Mouse (Mus musculus) ES-Bruce4 (cell line): ENCODE measurements around the gene Oas1f.

Source experiments
- EP300 ChIP-seq: IDR thresholded peaks from 2 replicates; pipeline ENCODE4 v1.6.1; 2011; ENCODE audit warnings: low read depth, low read length; ENCODE audit not compliant: insufficient read depth
- POLR2A ChIP-seq: IDR thresholded peaks from one replicate; pipeline ENCODE4 v1.8.1; 2011; ENCODE audit warnings: low read length; ENCODE audit not compliant: insufficient read depth

DNA sequence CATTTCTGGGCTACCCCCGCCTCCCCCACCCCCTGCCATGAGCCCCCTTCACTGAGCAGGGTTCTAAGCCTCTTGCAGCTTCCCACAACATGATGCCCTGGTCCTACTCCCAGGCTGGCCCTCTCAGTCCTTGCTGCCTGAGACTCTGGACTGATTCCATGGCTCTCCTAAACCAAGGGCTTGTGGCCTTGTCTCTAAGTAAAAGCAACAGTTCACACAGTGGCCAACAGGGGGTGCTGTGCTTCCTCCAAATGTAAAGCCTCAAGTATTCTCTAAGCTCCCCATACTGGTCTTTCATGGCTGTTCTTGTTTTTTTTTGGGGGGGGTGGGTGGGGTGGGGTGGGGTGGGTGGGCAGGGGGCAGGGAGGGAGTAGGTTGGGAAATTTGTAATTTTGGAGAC is 40.7 kb upstream of the Oas1f start:
- TF ChIP-seq POLR2A: no peak
- TF ChIP-seq EP300: no peak
